Mouse (Mus musculus): ENCODE measurements around the gene St6gal1.

DNA sequence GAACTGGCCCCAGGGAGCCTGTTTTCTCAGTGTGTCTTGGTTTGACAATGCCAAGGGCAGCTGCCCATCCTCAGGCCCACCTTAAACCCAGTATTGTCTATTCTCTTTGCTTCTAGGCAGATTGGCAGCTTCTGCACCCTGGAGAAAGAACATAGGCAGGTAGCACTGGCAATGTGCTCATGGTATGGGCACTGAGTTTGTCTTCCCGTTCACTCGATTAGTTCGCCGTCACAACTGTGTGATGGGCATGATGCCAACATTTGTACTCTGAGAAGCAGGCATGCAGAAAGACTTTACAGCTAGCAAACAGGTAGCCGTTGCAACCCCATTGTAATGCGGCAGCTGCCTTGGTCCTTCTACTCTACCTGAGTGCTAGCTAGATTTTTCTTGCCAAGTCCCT is 40.9 kb downstream of the St6gal1 start:
- no peak for TF ChIP-seq CTCF (IDR thresholded peaks at IDR 0.05; ENCODE audit: low read depth)
- no peak for TF ChIP-seq EP300 (IDR thresholded peaks at IDR 0.05; ENCODE audit: low read depth)
